Mouse (Mus musculus) thymus, postnatal 14 days (tissue): ENCODE measurements around the gene Atrip.

ENCODE experiments used
- DNase-seq: peaks from one replicate; pipeline ENCODE4 v3.0.0; 2021

Gene Atrip

DNA sequence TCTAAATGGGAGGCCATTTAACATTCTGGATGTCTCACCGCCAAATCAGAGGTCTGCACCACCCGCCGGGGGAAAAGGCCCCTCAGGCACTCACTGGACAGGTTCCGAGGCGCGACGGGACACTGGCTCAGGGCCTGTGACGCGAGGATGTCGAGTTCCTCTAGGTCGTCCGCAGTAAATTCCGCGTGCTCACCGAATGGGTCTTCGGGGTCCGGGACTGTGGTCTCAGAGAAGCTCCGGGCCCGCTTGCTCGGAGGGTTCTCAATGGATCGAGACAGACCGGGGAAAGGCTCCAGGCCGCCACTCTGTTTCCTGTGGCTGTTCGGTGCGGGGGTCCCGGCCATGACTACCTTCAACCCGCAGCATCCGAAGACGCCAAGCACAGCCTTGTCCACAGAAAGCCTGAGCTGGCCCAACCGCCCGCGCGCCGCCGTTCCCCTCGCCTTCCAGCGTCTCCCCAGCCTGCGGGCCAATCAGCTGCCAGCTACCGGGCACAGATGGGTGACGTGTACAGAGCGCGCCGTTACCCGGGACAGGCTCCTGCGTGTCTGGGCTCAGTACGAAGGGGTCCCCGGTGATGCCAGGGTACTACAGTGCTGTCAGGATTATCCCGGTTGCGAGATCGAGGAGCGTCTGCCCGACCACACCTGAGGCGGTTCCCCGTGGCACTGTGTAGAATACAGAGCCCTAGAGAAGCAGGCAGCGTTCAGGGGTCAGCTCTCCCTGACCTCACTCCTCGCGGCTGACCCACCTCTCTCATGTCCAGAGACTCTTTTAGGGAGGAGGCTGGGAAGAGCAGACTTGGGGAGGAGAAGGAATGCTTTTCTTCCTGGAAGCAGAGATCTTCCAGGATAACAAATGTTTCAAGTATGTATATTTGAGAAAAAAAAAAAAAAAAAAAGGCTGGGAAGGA is at the start of gene Atrip:
TSS of gene Atrip (minus strand) at position 464 of the 913 bp plus-strand sequence.
- peak; percentile 94 for DNase-seq

- DNase-seq = no peak
These were observed 49.3 kb upstream of the Atrip start for GRCm38 (mm10) chr9:109123266-109123665.

- DNase-seq = peak; percentile 51
These were observed 48.7 kb upstream of the Atrip start for GRCm38 (mm10) chr9:109122553-109123085.

- DNase-seq = no peak
These were observed 47.0 kb upstream of the Atrip start for GRCm38 (mm10) chr9:109120956-109121355.

GRCm38 (mm10) chr9:109119571-109119970 is 45.6 kb upstream of the Atrip start:
- no peak for DNase-seq

DNA sequence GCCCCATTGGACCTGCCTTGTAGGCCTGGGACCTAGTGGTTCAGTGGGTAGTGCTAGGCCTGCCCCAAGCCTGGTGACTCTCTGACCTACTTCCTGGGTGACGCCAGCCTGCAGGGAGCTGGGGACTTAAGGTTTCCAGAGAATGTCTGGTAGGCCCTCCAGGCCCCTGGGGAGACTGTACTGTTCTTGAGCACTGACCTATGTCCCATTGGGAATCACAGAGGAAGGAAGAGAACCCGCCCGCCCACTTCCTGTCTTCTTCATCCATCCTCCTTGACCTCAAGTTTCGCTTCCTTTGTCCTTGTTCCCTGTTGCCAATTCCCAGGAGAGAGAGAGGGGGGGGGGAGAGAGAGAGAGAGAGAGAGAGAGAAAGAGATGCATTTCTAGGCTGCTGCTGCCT is 44.2 kb upstream of the Atrip start:
- no peak for DNase-seq

DNA sequence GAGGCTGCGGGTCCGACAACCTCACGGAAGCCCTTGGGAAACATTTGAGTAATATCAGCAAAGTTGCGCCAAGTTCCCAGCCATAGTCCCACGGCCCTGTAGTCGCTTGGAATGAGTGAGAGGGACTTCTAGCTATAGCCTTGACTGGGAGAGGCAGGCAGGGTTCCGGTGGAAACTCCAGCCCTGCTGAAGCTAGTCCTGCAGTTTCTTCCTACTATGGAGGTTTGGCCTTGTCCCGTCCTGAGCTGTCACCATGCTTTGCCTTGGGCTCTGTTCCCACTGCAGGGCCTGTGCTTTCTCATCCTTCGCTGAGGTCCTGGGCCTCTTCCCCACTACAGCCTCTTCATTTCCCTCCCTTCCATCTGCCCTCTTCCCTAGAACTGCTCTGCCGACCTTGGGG is 42.3 kb upstream of the Atrip start:
- no peak for DNase-seq

GRCm38 (mm10) chr9:109114871-109115270 is 40.9 kb upstream of the Atrip start:
- no peak for DNase-seq

GRCm38 (mm10) chr9:109114276-109114675 is 40.4 kb upstream of the Atrip start:
- DNase-seq = no peak

DNA sequence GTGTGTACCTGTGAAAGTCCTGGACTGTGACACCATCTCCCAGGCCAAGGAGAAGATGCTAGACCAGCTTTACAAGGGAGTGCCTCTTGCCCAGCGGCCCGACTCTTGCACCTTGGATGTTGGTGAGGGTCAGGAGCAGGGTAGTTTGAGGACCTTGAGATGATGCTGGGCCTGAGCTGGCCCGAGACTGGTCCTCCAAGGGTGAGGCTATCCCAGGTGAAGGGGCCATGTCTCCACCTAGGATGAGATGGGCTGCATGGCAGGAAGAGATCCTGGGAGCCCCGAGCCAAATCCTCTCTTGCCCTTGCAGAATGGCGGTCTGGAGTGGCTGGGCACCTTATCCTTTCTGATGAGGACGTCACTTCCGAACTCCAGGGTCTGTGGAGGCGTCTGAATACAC is 39.4 kb upstream of the Atrip start:
- DNase-seq = no peak

DNA sequence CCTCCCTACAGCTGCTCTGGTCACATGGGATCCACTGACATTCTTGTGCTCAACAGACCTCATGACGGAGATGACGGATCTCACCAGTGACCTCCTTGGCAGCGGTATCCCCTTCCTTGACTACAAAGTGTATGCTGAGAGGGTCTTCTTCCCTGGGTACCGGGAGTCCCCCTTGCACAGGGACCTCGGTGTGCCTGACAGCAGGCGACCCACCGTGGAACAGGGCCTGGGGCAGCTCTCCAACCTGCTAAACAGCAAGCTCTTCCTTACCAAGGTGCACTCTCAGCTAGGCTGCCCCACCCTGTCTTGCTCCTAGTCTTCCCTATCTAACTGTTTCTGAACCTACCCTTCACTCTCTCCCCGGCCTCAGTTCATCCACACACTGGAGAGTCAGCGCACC is 37.7 kb upstream of the Atrip start:
- no peak for DNase-seq

GRCm38 (mm10) chr9:109111101-109111500 is 37.2 kb upstream of the Atrip start:
- DNase-seq = no peak

GRCm38 (mm10) chr9:109110240-109110639 is 36.3 kb upstream of the Atrip start:
- DNase-seq = no peak

DNA sequence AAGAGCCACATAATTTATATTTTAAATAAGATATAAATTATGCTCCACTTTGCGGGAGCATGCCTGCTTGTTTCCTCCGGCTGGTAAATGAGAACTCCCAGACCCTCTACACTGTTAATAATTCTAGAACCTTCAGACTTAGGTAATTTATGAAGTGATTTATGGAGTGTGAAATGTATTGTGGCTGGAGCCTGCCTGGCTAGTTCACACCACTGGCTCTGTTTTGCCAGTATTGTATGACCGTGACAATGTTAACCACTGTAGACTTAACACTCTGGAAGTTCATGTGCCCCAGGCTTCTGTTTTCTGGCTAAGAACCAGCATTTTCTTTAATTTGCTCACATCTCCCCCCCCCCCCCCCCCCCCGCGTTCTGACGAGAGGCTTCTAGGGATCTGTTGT is 33.4 kb upstream of the Atrip start:
- DNase-seq = no peak

GRCm38 (mm10) chr9:109105648-109106047 is 31.7 kb upstream of the Atrip start:
- no peak for DNase-seq

- DNase-seq = no peak
These were observed 31.1 kb upstream of the Atrip start for GRCm38 (mm10) chr9:109105011-109105410.

- DNase-seq = no peak
These were observed 30.2 kb upstream of the Atrip start for GRCm38 (mm10) chr9:109104083-109104482.

GRCm38 (mm10) chr9:109103250-109103649 is 29.3 kb upstream of the Atrip start:
- DNase-seq = no peak

DNA sequence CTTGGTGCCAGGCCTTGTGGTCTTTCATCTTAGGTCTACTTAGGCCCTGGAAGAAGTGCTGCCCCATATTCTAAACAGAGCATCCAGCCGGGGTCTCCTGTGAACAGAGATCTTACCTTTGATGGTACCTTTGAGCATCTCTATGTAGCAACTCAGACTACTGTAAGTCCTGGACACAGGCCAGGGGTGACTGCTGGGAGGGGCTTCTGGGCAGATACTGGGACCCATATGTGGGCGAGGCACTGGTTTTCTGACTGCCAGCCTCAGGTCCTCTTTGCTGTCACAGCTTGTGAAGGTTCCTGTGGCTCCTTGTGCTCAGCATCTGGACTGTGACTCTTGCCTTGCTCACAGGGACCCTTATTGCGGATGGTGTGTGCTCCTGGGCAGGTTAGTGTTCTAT is 28.6 kb upstream of the Atrip start:
- DNase-seq = no peak

- DNase-seq = no peak
These were observed 28.1 kb upstream of the Atrip start for GRCm38 (mm10) chr9:109101933-109102445.

DNA sequence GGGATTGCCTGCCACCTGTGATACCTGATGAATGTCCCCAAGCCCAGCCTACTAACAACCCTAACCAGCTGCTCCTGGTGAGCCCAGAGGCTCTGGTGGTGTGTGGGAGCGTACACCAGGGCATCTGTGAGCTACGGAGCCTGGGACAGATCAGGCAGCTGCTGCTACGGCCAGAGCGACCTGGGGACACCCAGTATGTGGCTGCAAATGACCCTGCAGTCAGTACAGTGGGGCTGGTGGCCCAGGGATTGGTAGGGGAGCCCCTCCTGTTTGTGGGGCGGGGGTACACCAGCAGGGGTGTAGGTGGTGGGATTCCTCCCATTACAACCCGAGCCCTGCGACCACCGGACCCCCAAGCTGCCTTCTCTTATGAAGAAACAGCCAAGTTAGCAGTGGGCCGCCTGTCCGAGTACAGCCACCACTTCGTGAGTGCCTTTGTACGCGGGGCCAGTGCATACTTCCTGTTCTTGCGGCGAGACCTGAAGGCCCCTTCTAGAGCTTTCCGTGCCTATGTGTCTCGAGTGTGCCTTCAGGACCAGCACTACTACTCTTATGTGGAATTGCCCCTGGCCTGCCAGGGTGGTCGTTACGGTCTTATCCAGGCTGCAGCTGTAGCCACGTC is 26.5 kb upstream of the Atrip start:
- no peak for DNase-seq

- DNase-seq = no peak
These were observed 25.0 kb upstream of the Atrip start for GRCm38 (mm10) chr9:109098969-109099368.

- DNase-seq = no peak
These were observed 24.4 kb upstream of the Atrip start for GRCm38 (mm10) chr9:109098366-109098765.

- no peak for DNase-seq
These were observed 23.9 kb upstream of the Atrip start for GRCm38 (mm10) chr9:109097831-109098230.
